Mouse (Mus musculus): ENCODE results near the gene Aaas. TPM values are rescaled to one million over a fixed set of nuclear protein-coding genes. Genes with fewer than 3 reads are reported as not detected.

Aaas gene
- 69.7 and 74.7 TPM in 2 replicates for polyA plus RNA-seq (2016; fragmentation: Nextera tagmentation; extraction: Ambion mirVana)

DNA sequence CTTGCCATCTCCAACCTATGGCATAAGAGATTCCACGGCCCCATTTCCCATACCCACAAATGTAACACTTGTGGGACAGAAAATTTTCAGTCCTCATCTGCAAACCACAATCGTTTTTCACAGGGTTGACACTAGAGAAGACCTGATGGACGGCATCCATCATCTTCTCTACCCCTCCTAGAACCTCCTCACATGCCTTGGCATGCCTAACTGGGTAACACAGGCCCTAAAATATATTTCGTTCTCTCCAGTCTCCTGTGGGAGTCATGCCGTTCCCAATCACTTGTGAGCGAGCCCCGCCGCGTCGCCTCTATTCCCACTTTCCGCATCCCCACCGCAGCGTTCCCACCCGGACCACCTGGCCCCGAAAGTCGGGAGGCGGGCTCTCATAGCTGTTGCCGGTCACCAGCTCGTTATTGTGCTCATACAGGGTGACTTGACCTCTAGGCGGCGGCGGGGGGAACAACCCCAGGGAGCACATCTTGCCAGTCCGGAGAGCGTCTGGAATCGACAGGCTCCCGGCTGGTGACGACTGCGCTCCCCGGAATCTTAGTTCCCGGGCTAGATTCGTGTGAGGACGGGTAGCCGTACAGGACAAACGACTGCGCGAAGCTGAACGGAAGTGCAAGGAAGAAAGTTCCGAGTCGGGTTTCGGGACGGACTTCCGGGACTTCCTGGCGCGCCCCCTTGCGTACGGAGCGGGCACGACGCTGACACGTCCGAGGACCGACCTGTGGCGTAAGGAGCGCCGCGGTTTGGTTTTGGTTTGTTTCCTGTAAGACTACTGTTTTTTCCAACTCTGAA lies at the start of gene Aaas:
Gene Aaas (minus strand): TSS at position 634 of the 804 bp plus-strand sequence.
- H3K9ac ChIP-seq, result peak within 1 kb of the TSS; percentile 90
- H3K4me1 ChIP-seq, result peaks cover 26% of the 10 kb centered on the region
- peaks cover 22% of the 10 kb centered on the region for H3K27me3 ChIP-seq (replicated peaks)
- H3K27ac ChIP-seq, result peak within 1 kb of the TSS; percentile 75
- under 1% methylated on average over 56 of the region's 56 CpGs for WGBS (ENCODE audit: insufficient replicate concordance)
- H3K4me2 ChIP-seq, result peak within 1 kb of the TSS; percentile 85
- peaks cover 33% of the 10 kb centered on the region for H3K36me3 ChIP-seq
- no peaks in the 10 kb centered on the region for H3K9me3 ChIP-seq (replicated peaks)
- H3K4me3 ChIP-seq, result peak within 1 kb of the TSS; percentile 86
- ATAC-seq, result peak; percentile 91

DNA sequence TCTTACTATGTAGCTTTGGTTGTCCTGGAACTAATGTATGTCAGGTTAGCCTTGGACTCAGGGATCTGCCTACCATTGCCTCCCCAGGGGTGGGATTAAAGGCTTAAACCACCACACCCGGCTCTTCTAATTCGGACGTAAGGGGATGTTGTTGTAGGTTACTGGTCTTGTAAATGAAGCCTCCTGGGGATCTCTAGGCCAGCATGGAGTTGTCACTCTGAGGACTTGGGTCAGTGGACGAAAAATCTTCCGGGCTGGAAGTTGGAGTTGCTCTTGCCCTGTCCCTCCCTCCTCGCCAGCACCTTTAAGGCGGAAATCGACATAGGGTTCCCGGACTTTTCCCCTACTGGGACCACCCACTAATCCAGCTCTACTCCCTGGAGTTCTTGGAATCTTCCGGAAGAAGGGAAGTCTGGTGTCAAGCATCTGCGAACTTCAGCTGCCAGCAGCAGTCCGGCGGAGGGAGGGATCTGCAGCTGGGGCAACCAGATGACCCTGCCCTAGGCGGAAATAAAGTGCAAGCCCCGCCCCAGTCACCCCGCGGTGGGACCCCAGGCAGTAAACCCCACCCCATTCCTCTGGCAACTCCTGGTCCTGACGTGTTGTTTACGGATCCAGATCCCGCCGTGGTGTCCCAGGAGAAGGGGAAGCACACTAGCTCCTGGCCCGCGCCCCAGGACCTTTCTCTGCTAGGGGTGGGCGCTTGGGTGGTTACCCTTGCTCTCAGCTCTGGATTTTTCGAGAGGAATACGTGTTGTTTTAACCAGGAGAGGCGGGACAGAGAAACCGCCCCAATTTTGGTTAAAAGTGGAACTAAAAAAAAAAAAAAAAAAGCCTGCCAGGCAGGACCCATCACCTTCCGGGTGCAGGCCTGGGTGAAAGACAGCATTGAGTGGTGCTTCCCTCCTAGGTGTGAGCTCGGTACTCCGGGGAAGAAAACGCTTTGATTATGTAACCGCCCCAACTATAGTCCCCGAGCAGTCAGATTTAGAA lies 49.0 kb upstream of the Aaas start:
- Histone ChIP-seq H3K4me2 (peak overlapping the region; percentile 86), H3K27me3 (replicated peaks) (no peaks in the 10 kb centered on the region), H3K9me3 (replicated peaks) (no peaks in the 10 kb centered on the region), H3K4me3 (peak overlapping the region; percentile 69), H3K27ac (peak overlapping the region; percentile 89), H3K36me3 (no peaks in the 10 kb centered on the region), H3K4me1 (peaks cover 67% of the 10 kb centered on the region), H3K9ac (peak overlapping the region; percentile 77)
- ATAC-seq, result peak; percentile 79
- WGBS (ENCODE audit: insufficient replicate concordance), result 3% methylated on average over 34 of the region's 34 CpGs

DNA sequence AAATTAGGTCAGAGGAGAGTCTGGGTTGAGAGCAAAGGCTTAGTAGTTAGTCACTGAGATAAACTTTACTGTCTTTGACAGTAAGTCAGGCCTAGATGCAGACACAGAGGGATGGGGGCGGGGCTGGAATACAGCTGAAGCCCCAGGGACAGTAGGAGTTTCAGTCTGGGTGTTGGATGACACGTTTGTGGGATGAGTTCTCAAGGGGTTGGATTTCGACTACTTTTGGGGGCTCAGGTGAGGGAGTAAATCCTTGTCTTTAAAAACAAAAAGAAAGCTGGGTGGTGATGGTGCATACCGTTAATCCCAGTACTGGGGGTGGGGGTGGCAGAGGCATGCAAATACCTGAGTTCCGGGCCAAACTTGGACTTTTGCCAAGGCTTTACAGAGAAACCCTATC lies 48.1 kb upstream of the Aaas start:
- no peak for ATAC-seq
- no peaks in the 10 kb centered on the region for H3K9me3 ChIP-seq (replicated peaks)
- no peaks in the 10 kb centered on the region for H3K36me3 ChIP-seq
- H3K4me1 ChIP-seq, result peaks cover 69% of the 10 kb centered on the region
- peak overlapping the region; percentile 86 for H3K4me2 ChIP-seq
- no peaks in the 10 kb centered on the region for H3K27me3 ChIP-seq (replicated peaks)
- H3K4me3 ChIP-seq, result peak overlapping the region; percentile 69
- WGBS (ENCODE audit: insufficient replicate concordance), result 48% methylated on average over 5 of the region's 5 CpGs
- H3K9ac ChIP-seq, result peak overlapping the region; percentile 77
- H3K27ac ChIP-seq, result peak overlapping the region; percentile 89

DNA sequence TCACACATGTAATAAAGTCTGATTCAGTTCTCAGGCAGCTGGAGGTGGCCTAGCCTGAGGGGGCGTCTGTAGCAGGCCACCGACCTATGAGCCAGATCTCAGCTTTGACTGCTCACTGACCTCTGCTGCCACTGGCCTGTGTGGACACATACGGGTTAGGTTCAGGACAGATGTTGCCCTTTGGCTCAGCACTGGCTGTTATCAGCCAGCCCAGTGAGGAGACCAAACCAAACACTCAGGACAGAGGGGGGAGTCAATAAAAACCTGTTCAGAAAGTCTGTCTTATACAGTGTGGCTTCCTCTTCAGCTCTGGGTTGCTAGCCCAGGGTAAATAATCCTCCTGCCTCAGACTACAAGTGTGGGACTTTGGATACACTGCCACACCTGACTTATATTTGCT lies 44.5 kb upstream of the Aaas start:
- H3K27me3 ChIP-seq (replicated peaks), result no peaks in the 10 kb centered on the region
- peak overlapping the region; percentile 37 for H3K4me2 ChIP-seq
- H3K4me1 ChIP-seq, result peaks cover 66% of the 10 kb centered on the region
- no peaks in the 10 kb centered on the region for H3K36me3 ChIP-seq
- H3K9ac ChIP-seq, result peak overlapping the region; percentile 52; the same call in 1 of the 2 replicates
- peak; percentile 81 for ATAC-seq
- 11% methylated on average over 3 of the region's 3 CpGs for WGBS (ENCODE audit: insufficient replicate concordance)
- peak overlapping the region; percentile 81 for H3K27ac ChIP-seq
- no peaks in the 10 kb centered on the region for H3K9me3 ChIP-seq (replicated peaks)
- no peak overlapping the region for H3K4me3 ChIP-seq

DNA sequence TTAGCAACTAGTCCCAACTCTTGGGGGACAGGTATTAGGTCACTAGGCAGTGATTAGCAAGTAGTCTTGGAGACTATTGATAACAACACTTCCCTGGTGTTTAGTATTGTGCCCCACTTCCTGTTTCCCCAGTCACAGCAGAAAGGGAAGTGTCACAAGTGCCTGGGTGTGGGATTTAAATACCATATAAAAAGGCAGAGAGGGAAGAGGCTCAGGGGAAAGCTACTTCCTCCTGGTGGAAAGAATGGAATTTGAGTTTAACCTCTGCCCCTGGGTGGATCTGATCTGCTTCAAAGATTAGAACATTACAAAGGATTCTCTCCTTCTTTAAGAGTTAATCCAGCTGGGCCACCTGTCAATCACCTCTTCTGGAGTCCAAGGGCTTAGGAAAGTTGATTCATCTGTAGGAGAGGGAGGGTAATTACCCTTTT lies 43.0 kb upstream of the Aaas start:
- peak overlapping the region; percentile 81 for H3K27ac ChIP-seq
- no peak overlapping the region for H3K4me2 ChIP-seq
- H3K36me3 ChIP-seq, result no peaks in the 10 kb centered on the region
- ATAC-seq, result no peak
- no peaks in the 10 kb centered on the region for H3K27me3 ChIP-seq (replicated peaks)
- H3K9ac ChIP-seq, result no peak overlapping the region
- H3K9me3 ChIP-seq (replicated peaks), result no peaks in the 10 kb centered on the region
- H3K4me3 ChIP-seq, result no peak overlapping the region
- H3K4me1 ChIP-seq, result peaks cover 57% of the 10 kb centered on the region

DNA sequence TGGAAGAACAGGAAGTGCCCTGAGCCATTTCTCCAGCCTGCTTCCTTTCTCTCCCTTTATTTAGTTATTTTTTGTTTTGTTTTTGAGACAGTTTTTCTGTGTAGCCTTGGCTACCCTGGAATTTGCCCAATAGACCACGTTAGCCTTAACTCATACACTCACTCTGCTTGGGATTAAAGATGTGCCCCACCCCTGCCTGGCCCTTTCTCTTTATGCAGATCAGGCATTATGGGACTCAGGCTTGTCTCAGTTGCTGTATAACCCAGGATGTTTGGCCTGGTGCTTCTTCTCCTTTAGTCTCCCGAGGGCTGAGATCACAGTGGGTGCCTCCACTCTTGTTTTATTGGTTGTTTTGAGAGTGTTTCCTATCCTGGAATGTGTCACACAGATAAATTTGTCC lies 41.9 kb upstream of the Aaas start:
- H3K9me3 ChIP-seq (replicated peaks), result no peaks in the 10 kb centered on the region
- no peak overlapping the region for H3K9ac ChIP-seq
- no peak for ATAC-seq
- WGBS (ENCODE audit: insufficient replicate concordance), result 39% methylated on average over 2 of the region's 2 CpGs
- no peaks in the 10 kb centered on the region for H3K36me3 ChIP-seq
- H3K4me2 ChIP-seq, result no peak overlapping the region
- no peak overlapping the region for H3K4me3 ChIP-seq
- H3K27me3 ChIP-seq (replicated peaks), result no peaks in the 10 kb centered on the region
- peak overlapping the region; percentile 81 for H3K27ac ChIP-seq
- peaks cover 53% of the 10 kb centered on the region for H3K4me1 ChIP-seq

DNA sequence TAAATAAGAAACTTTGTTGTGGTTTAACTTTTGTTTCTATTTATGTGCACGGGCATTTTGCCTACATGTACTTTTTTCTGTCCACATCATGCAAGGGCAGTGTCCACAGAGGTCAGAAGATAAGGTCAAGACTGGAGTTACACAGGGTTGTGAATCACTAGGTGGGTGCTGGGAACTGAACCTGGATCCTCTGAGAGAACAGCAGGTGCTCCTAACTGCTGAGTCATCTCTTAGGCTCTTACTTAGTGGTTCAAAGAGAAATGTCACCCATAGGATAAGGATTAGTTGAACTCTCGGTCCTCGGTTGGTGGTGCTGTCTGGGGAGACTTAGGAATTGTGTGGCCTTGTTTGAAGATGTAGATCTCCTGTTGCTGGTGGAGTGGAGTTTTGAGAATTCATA lies 38.4 kb upstream of the Aaas start:
- Histone ChIP-seq H3K4me1 (peaks cover 34% of the 10 kb centered on the region), H3K36me3 (no peaks in the 10 kb centered on the region), H3K9me3 (replicated peaks) (no peaks in the 10 kb centered on the region), H3K4me3 (no peak overlapping the region), H3K27ac (no peak overlapping the region), H3K9ac (no peak overlapping the region), H3K4me2 (no peak overlapping the region), H3K27me3 (replicated peaks) (no peaks in the 10 kb centered on the region)
- ATAC-seq, result no peak
- 64% methylated on average over 3 of the region's 3 CpGs for WGBS (ENCODE audit: insufficient replicate concordance)

DNA sequence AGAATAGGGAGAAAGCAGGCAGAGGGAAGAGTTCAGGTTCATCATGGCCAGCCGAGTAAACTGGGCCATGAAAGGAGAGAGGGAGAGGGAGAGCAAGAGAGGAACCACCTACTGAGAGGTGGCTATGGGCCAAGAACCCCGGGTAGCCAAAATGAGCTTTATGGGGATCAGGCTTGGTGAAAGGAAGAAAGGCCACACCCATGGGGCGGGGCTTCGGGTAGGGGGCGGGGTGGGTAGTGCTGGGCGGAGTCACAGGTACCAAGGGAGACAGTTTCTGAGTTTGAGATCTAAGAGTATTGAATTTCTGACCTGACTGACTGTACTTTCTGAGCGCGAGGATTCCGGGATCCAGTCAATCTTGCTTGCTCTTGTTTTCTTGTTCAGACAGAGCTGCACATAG lies 36.1 kb upstream of the Aaas start:
- H3K4me1 ChIP-seq, result peaks cover 14% of the 10 kb centered on the region
- H3K27me3 ChIP-seq (replicated peaks), result no peaks in the 10 kb centered on the region
- H3K9me3 ChIP-seq (replicated peaks), result no peaks in the 10 kb centered on the region
- peak; percentile 40; the same call in 1 of the 2 replicates for ATAC-seq
- H3K4me3 ChIP-seq, result no peak overlapping the region
- no peak overlapping the region for H3K9ac ChIP-seq
- 41% methylated on average over 9 of the region's 9 CpGs for WGBS (ENCODE audit: insufficient replicate concordance)
- H3K36me3 ChIP-seq, result no peaks in the 10 kb centered on the region
- no peak overlapping the region for H3K27ac ChIP-seq
- peak overlapping the region; percentile 29; the same call in 1 of the 2 replicates for H3K4me2 ChIP-seq

DNA sequence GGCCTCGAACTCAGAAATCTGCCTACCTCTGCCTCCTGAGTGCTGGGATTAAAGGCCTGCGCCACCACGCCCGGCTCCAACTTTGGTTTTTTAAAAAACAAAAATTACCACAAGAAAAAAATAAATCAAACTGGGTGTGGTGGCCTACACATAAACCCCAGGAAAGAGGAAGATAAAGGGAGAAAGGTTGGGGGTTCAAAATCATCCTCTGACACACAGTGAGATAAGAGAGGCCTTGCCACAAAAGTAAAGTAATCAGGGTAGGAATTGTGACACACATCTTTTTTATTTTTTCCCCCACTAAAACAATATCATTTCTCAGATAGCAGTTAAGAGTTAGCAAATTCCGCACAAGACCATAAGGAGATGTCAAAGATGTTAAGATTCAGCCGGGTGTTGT lies 33.1 kb upstream of the Aaas start:
- peaks cover 13% of the 10 kb centered on the region for H3K4me1 ChIP-seq
- H3K4me2 ChIP-seq, result no peak overlapping the region
- no peak overlapping the region for H3K4me3 ChIP-seq
- H3K27me3 ChIP-seq (replicated peaks), result peaks cover 5% of the 10 kb centered on the region; the same call in 1 of the 2 replicates
- no peaks in the 10 kb centered on the region for H3K9me3 ChIP-seq (replicated peaks)
- no peak overlapping the region for H3K27ac ChIP-seq
- H3K9ac ChIP-seq, result no peak overlapping the region
- no peaks in the 10 kb centered on the region for H3K36me3 ChIP-seq
- ATAC-seq, result no peak
- WGBS (ENCODE audit: insufficient replicate concordance), result 64% methylated on average over 6 of the region's 6 CpGs

DNA sequence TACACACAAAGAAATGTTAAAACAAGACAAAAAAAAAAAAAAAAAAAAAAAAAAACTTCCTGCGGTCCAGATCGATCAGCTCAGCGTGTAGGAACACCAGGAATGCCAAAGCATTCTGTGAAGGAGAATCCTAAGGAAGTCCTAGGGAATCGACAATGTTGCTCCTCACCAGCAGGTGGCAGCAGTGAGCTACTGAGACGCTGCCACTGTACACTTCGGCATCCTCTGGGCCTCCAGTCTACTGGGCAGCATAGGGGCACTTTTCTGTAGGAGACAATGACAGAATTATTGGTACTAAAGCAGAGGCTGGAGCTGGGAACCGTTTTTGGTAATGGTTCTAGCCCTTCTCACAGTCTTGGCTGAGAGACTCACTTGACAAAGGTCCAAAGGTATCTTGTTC lies 31.0 kb upstream of the Aaas start:
- H3K27me3 ChIP-seq (replicated peaks), result peaks cover 5% of the 10 kb centered on the region
- WGBS (ENCODE audit: insufficient replicate concordance), result under 1% methylated on average over 7 of the region's 7 CpGs
- no peak overlapping the region for H3K4me3 ChIP-seq
- ATAC-seq, result peak; percentile 53; the same call in 1 of the 2 replicates
- no peak overlapping the region for H3K9ac ChIP-seq
- peaks cover 28% of the 10 kb centered on the region for H3K4me1 ChIP-seq
- H3K4me2 ChIP-seq, result no peak overlapping the region
- no peaks in the 10 kb centered on the region for H3K9me3 ChIP-seq (replicated peaks)
- no peak overlapping the region for H3K27ac ChIP-seq
- H3K36me3 ChIP-seq, result no peaks in the 10 kb centered on the region

DNA sequence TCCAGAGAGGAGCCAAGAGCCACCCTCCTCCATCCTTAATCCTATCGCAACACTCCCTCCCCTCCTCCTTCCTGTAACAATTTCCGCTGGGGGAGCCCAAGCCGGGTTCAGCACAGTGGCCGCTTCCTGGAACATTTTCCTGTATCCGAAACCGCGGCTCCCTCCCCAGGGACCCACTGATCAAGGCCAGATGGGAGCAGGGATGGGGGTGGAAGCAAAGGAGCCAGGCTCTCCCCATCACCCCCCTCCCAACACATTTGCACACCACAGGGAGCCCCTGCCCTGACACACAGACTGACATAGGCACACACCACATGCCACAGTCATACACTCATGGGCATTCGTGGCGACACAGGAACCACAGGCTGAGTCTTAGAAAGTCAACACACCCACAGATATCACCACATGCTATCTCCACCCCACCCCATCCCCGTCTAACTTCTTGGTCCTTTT lies 27.3 kb upstream of the Aaas start:
- ATAC-seq, result no peak
- H3K4me3 ChIP-seq, result peak overlapping the region; percentile 65; the same call in 1 of the 2 replicates
- H3K27me3 ChIP-seq (replicated peaks), result peaks cover 32% of the 10 kb centered on the region
- no peaks in the 10 kb centered on the region for H3K9me3 ChIP-seq (replicated peaks)
- H3K27ac ChIP-seq, result no peak overlapping the region
- H3K4me2 ChIP-seq, result peak overlapping the region; percentile 97
- WGBS (ENCODE audit: insufficient replicate concordance), result 6% methylated on average over 10 of the region's 10 CpGs
- H3K4me1 ChIP-seq, result peaks cover 26% of the 10 kb centered on the region
- H3K36me3 ChIP-seq, result no peaks in the 10 kb centered on the region
- peak overlapping the region; percentile 22 for H3K9ac ChIP-seq

DNA sequence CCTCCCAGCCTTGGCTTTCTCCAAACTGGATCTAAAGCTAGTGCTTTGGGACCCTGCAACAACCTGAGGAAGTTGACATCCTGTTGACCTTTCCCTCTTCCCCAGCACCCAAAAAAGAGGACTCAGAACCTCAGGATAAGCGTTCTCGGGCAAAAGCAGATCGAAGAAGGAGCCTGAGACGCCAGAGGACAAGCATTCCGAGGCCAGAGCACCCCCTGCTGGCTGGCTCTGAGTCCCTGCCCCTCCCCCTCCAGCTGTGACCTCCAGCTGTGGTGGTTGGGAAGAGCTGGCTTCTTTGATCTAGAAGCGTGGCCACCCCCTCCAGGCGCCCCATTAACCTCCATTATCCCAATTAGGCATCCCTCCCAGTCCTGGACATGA lies 26.6 kb upstream of the Aaas start:
- Histone ChIP-seq H3K27ac (peak overlapping the region; percentile 67), H3K4me2 (peak overlapping the region; percentile 97), H3K36me3 (no peaks in the 10 kb centered on the region), H3K27me3 (replicated peaks) (peaks cover 39% of the 10 kb centered on the region), H3K9ac (peak overlapping the region; percentile 69), H3K4me1 (peaks cover 26% of the 10 kb centered on the region), H3K9me3 (replicated peaks) (no peaks in the 10 kb centered on the region), H3K4me3 (peak overlapping the region; percentile 65)
- WGBS (ENCODE audit: insufficient replicate concordance), result 2% methylated on average over 7 of the region's 7 CpGs
- ATAC-seq, result peak; percentile 80

Data from liver, embryonic 12.5 days (tissue).